Mouse (Mus musculus): ENCODE results near the gene Gpr153. TPM values are rescaled to one million over a fixed set of nuclear protein-coding genes. Genes with fewer than 3 reads are reported as not detected.

Gene Gpr153
- polyA plus RNA-seq, 1 experiment: 29.9 TPM

- Histone ChIP-seq H3K4me1 (ENCODE audit: control insufficient read depth, insufficient read depth, low read length) (peaks cover 4% of the 10 kb centered on the region; the same call in 1 of the 2 replicates), H3K27ac (ENCODE audit: insufficient read depth, low read length) (no peak overlapping the region), H3K4me3 (replicated peaks; ENCODE audit: insufficient read depth, low read depth, low read length) (peak overlapping the region; percentile 3), H3K27me3 (ENCODE audit: control insufficient read depth, insufficient read depth, low read length) (no peaks in the 10 kb centered on the region; the same call in 1 of the 2 replicates)
- TF ChIP-seq CTCF (IDR thresholded peaks at IDR 0.05; ENCODE audit: borderline replicate concordance, insufficient read depth, low read depth, low read length) (no peak), POLR2A (IDR thresholded peaks at IDR 0.05; ENCODE audit: borderline replicate concordance, insufficient read depth, low read length) (no peak)
- DNase-seq: no peak
- 3% methylated on average over 29 of the region's 29 CpGs for WGBS
Observed at GRCm38 (mm10) chr4:152313211-152313632, 39.2 kb downstream of the Gpr153 start.

- Histone ChIP-seq H3K27ac (ENCODE audit: insufficient read depth, low read length) (no peak overlapping the region), H3K27me3 (ENCODE audit: control insufficient read depth, insufficient read depth, low read length) (no peaks in the 10 kb centered on the region; the same call in 1 of the 2 replicates), H3K4me3 (replicated peaks; ENCODE audit: insufficient read depth, low read depth, low read length) (no peak overlapping the region), H3K4me1 (ENCODE audit: control insufficient read depth, insufficient read depth, low read length) (peaks cover 4% of the 10 kb centered on the region; the same call in 1 of the 2 replicates)
- TF ChIP-seq CTCF (IDR thresholded peaks at IDR 0.05; ENCODE audit: borderline replicate concordance, insufficient read depth, low read depth, low read length) (no peak), POLR2A (IDR thresholded peaks at IDR 0.05; ENCODE audit: borderline replicate concordance, insufficient read depth, low read length) (no peak)
- no peak for DNase-seq
Observed at GRCm38 (mm10) chr4:152313934-152314333, 39.9 kb downstream of the Gpr153 start.

- Histone ChIP-seq H3K4me1 (ENCODE audit: control insufficient read depth, insufficient read depth, low read length) (peaks cover 4% of the 10 kb centered on the region; the same call in 1 of the 2 replicates), H3K27me3 (ENCODE audit: control insufficient read depth, insufficient read depth, low read length) (no peaks in the 10 kb centered on the region; the same call in 1 of the 2 replicates), H3K4me3 (replicated peaks; ENCODE audit: insufficient read depth, low read depth, low read length) (peak overlapping the region; percentile 23), H3K27ac (ENCODE audit: insufficient read depth, low read length) (no peak overlapping the region)
- 4% methylated on average over 43 of the region's 43 CpGs for WGBS
- no peak for TF ChIP-seq POLR2A (IDR thresholded peaks at IDR 0.05; ENCODE audit: borderline replicate concordance, insufficient read depth, low read length)
- TF ChIP-seq CTCF (IDR thresholded peaks at IDR 0.05; ENCODE audit: borderline replicate concordance, insufficient read depth, low read depth, low read length): no peak
- DNase-seq: no peak
Observed at GRCm38 (mm10) chr4:152315498-152316213, 41.6 kb downstream of the Gpr153 start.

- H3K4me3 ChIP-seq (replicated peaks; ENCODE audit: insufficient read depth, low read depth, low read length): no peak overlapping the region
- H3K27ac ChIP-seq (ENCODE audit: insufficient read depth, low read length): no peak overlapping the region
- H3K27me3 ChIP-seq (ENCODE audit: control insufficient read depth, insufficient read depth, low read length): no peaks in the 10 kb centered on the region; the same call in 1 of the 2 replicates
- WGBS: 30% methylated on average over 6 of the region's 6 CpGs
- H3K4me1 ChIP-seq (ENCODE audit: control insufficient read depth, insufficient read depth, low read length): peaks cover 4% of the 10 kb centered on the region; the same call in 1 of the 2 replicates
- no peak for DNase-seq
- TF ChIP-seq CTCF (IDR thresholded peaks at IDR 0.05; ENCODE audit: borderline replicate concordance, insufficient read depth, low read depth, low read length) (no peak), POLR2A (IDR thresholded peaks at IDR 0.05; ENCODE audit: borderline replicate concordance, insufficient read depth, low read length) (no peak)
Observed at GRCm38 (mm10) chr4:152317631-152318033, 43.6 kb downstream of the Gpr153 start.

GRCm38 (mm10) chr4:152318517-152319234 lies 44.6 kb downstream of the Gpr153 start, which contains the start of gene Rnf207:
Rnf207 (minus strand) TSS chr4:152318993.
- Histone ChIP-seq H3K27ac (ENCODE audit: insufficient read depth, low read length) (no peak within 1 kb of the TSS), H3K4me1 (ENCODE audit: control insufficient read depth, insufficient read depth, low read length) (no peaks in the 10 kb centered on the region), H3K27me3 (ENCODE audit: control insufficient read depth, insufficient read depth, low read length) (no peaks in the 10 kb centered on the region; the same call in 1 of the 2 replicates), H3K4me3 (replicated peaks; ENCODE audit: insufficient read depth, low read depth, low read length) (no peak within 1 kb of the TSS)
- TF ChIP-seq CTCF (IDR thresholded peaks at IDR 0.05; ENCODE audit: borderline replicate concordance, insufficient read depth, low read depth, low read length) (peak; percentile 65), POLR2A (IDR thresholded peaks at IDR 0.05; ENCODE audit: borderline replicate concordance, insufficient read depth, low read length) (no peak)
- WGBS: 17% methylated on average over 26 of the region's 26 CpGs
- DNase-seq: peak; percentile 59 to 68

- 50% methylated on average over 5 of the region's 5 CpGs for whole genome bisulfite sequencing
- H3K27me3 ChIP-seq (ENCODE audit: control insufficient read depth, insufficient read depth, low read length): no peaks in the 10 kb centered on the region
- H3K27ac ChIP-seq (ENCODE audit: insufficient read depth, low read length): no peak overlapping the region
- H3K4me1 ChIP-seq (ENCODE audit: control insufficient read depth, insufficient read depth, low read length): no peaks in the 10 kb centered on the region
- no peak for DNase-seq
- TF ChIP-seq CTCF (IDR thresholded peaks at IDR 0.05; ENCODE audit: borderline replicate concordance, insufficient read depth, low read depth, low read length): no peak
- no peak for TF ChIP-seq POLR2A (IDR thresholded peaks at IDR 0.05; ENCODE audit: borderline replicate concordance, insufficient read depth, low read length)
- no peak overlapping the region for H3K4me3 ChIP-seq (replicated peaks; ENCODE audit: insufficient read depth, low read depth, low read length)
Observed at GRCm38 (mm10) chr4:152321464-152321863, 47.4 kb downstream of the Gpr153 start.

GRCm38 (mm10) chr4:152324641-152325562 lies 50.9 kb downstream of the Gpr153 start:
- TF ChIP-seq POLR2A (IDR thresholded peaks at IDR 0.05; ENCODE audit: borderline replicate concordance, insufficient read depth, low read length): no peak
- H3K27me3 ChIP-seq (ENCODE audit: control insufficient read depth, insufficient read depth, low read length): no peaks in the 10 kb centered on the region
- no peak for DNase-seq
- no peak overlapping the region for H3K27ac ChIP-seq (ENCODE audit: insufficient read depth, low read length)
- WGBS: 49% methylated on average over 16 of the region's 16 CpGs
- peak overlapping the region; percentile 55 for H3K4me3 ChIP-seq (replicated peaks; ENCODE audit: insufficient read depth, low read depth, low read length)
- H3K4me1 ChIP-seq (ENCODE audit: control insufficient read depth, insufficient read depth, low read length): peaks cover 5% of the 10 kb centered on the region; the same call in 1 of the 2 replicates

All from cerebellum, adult 2 months (tissue).